Mouse (Mus musculus) brain, embryonic 18.5 days (tissue): Measurements from ENCODE around the gene Hbb-y.
"Not testable (repeated sequence)": the region's sequence is repeated elsewhere in the genome, so short reads cannot be mapped to it uniquely, and the experiment has no call there.

Experiments used
- DNase-seq: peaks from one replicate; pipeline ENCODE4 v3.0.0-alpha.2; 2012; ENCODE audit warnings: low read depth, low spot score

Hbb-y gene

GRCm38 (mm10) chr7:103853090-103853489 is at the start of gene Hbb-y:
Hbb-y (minus strand) TSS chr7:103853216.
- DNase-seq: no peak

- no peak for DNase-seq
Observed at GRCm38 (mm10) chr7:103894385-103894784, 41.4 kb upstream of the Hbb-y start, which contains the start of gene Olfr64. Olfr64 (minus strand) TSS chr7:103894485.

GRCm38 (mm10) chr7:103886152-103886551 is 33.1 kb upstream of the Hbb-y start, which contains the start of gene Olfr66:
Olfr66 (minus strand) TSS chr7:103886252.
- no peak for DNase-seq

- DNase-seq: no peak
Observed at GRCm38 (mm10) chr7:103877093-103877492, 24.1 kb upstream of the Hbb-y start.

- DNase-seq: no peak
Observed at GRCm38 (mm10) chr7:103874451-103874850, 21.4 kb upstream of the Hbb-y start.

- DNase-seq: no peak
Observed at GRCm38 (mm10) chr7:103873064-103873463, 20.0 kb upstream of the Hbb-y start.

- no peak for DNase-seq
Observed at GRCm38 (mm10) chr7:103870667-103871066, 17.7 kb upstream of the Hbb-y start.

- no peak for DNase-seq
Observed at GRCm38 (mm10) chr7:103865716-103866115, 12.7 kb upstream of the Hbb-y start.

- no peak for DNase-seq
Observed at GRCm38 (mm10) chr7:103861531-103861930, 8.5 kb upstream of the Hbb-y start.

- no peak for DNase-seq
Observed at GRCm38 (mm10) chr7:103860855-103861254, 7.8 kb upstream of the Hbb-y start.

- DNase-seq: no peak
Observed at GRCm38 (mm10) chr7:103859076-103859475, 6.1 kb upstream of the Hbb-y start.

GRCm38 (mm10) chr7:103854669-103855068 is 1.7 kb upstream of the Hbb-y start:
- DNase-seq: no peak

- DNase-seq: no peak
Observed at GRCm38 (mm10) chr7:103844525-103845325, 8.3 kb downstream of the Hbb-y start.

GRCm38 (mm10) chr7:103843034-103843433 is 10.0 kb downstream of the Hbb-y start, which contains the start of gene Hbb-bh1:
Hbb-bh1 (minus strand) TSS chr7:103843164.
- no peak for DNase-seq

- no peak for DNase-seq
Observed at GRCm38 (mm10) chr7:103840268-103840667, 12.7 kb downstream of the Hbb-y start, which contains the start of gene Hbb-bh2. Hbb-bh2 (minus strand) TSS chr7:103840520.

- no peak for DNase-seq
Observed at GRCm38 (mm10) chr7:103827808-103828207, 25.2 kb downstream of the Hbb-y start, which contains the start of gene Hbb-bs. Hbb-bs (minus strand) TSS chr7:103828096.

GRCm38 (mm10) chr7:103827139-103827538 is 25.9 kb downstream of the Hbb-y start:
- DNase-seq: not testable (repeated sequence)

GRCm38 (mm10) chr7:103826255-103826887 is 26.6 kb downstream of the Hbb-y start:
- no peak for DNase-seq

GRCm38 (mm10) chr7:103825536-103826254 is 27.3 kb downstream of the Hbb-y start:
- DNase-seq: no peak

GRCm38 (mm10) chr7:103824597-103824996 is 28.4 kb downstream of the Hbb-y start:
- no peak for DNase-seq

GRCm38 (mm10) chr7:103815085-103815484 is 37.9 kb downstream of the Hbb-y start:
- DNase-seq: not testable (repeated sequence)

- no peak for DNase-seq
Observed at GRCm38 (mm10) chr7:103813766-103814165, 39.2 kb downstream of the Hbb-y start, which contains the start of gene Hbb-bt. Hbb-bt (minus strand) TSS chr7:103813996.
